ENCODE assay signal across 12 mouse cellular contexts in the genomic region with DNA sequence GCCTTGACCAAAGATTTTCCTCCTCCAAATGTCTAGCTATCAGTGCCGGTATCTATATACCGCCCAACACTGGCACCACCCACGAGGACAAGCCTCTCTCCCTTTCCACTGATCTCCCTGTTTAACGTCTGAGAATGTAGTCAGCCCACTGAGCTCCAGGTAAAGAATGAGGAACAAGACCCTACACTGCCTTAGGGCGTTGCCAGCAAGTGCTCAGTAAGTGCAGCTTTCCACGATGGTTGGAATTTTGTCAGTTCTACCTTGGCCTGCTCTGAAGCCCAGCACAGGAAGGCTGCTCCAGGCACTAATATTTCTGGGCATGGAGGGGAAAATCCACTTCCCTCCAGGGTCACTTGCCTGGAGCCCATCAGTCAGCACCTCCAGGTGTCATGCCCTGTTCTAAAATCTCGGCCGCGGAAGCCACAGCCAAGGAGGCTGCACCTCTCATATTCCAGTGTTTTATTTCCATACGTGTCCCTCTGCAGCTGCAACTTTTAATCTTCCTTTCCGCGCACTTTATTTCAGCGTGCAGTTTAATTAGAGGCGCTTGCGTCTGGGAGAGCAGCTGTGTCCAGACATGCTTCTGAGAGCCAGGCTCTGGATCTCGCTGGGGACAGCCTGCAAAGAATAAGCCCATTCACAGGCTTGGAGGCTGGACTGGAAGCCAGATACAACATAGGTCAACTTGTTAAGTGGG. TPM values are rescaled to one million over a fixed set of nuclear protein-coding genes. Genes with fewer than 3 reads are reported as not detected.
A peak's percentile ranks its signal among the peaks of the same experiment; 100 is the strongest.
DNase-seq lines count a peak whose midpoint lies in the region; ATAC-seq and TF ChIP-seq lines count a peak whose summit lies in the region.
"Had no signal": no experiment of that assay in that cellular context is flagged by ENCODE, and none has a peak within 500 bp of the region (broad histone marks: within the 10 kb centered on the region; RNA-seq: fewer than 3 reads in every experiment).

No protein-coding gene starts in this region.

- no peak overlapping the region for H3K4me3 ChIP-seq in lung, embryonic 15.5 days
- no peak overlapping the region for H3K4me3 ChIP-seq in heart, embryonic 15.5 days
- no peak overlapping the region for H3K4me3 ChIP-seq in limb, embryonic 14.5 days (replicated peaks; ENCODE audit: low read length)

- DNase-seq in embryo, embryonic 10.5 days (ENCODE audit: low spot score), result peak; percentile 34
- no peak for DNase-seq in embryo, embryonic 10 days (ENCODE audit: low spot score)
- no peak for DNase-seq in lung, postnatal 4 days
- peak; percentile 57 for DNase-seq in limb, embryonic 14.5 days (ENCODE audit: low spot score)
- DNase-seq in cerebellum, postnatal 36 days, result no peak
- no peak for DNase-seq in Muller cell, postnatal 12 days (ENCODE audit: inconsistent ontology term)
- DNase-seq: cerebellum, adult 9-10 months; kidney, adult 8-10 months; lung, postnatal 10 days had no signal

- no peaks in the 10 kb centered on the region for H3K36me3 ChIP-seq in lung, embryonic 15.5 days
- H3K36me3 ChIP-seq in heart, embryonic 15.5 days, result no peaks in the 10 kb centered on the region
- H3K36me3 ChIP-seq in limb, embryonic 14.5 days (ENCODE audit: control insufficient read depth, insufficient read depth, low read length), result 0 out of 2 replicates have a peak, but pooled peaks cover 3% of the 10 kb centered on the region
- H3K36me3 ChIP-seq: G1E had no signal

- H3K9ac ChIP-seq in lung, embryonic 15.5 days, result no peak overlapping the region
- H3K9ac ChIP-seq in heart, embryonic 15.5 days, result no peak overlapping the region
- no peak overlapping the region for H3K9ac ChIP-seq in limb, embryonic 14.5 days (ENCODE audit: low read depth, low read length, severe bottlenecking)

- TF ChIP-seq POLR2A in limb, embryonic 14.5 days (IDR thresholded peaks at IDR 0.05; ENCODE audit: borderline replicate concordance, extremely low read depth, insufficient read depth, insufficient read length), result no peak

- no peaks in the 10 kb centered on the region for H3K9me3 ChIP-seq in lung, embryonic 15.5 days
- no peaks in the 10 kb centered on the region for H3K9me3 ChIP-seq in heart, embryonic 15.5 days (replicated peaks)
- peaks cover 4% of the 10 kb centered on the region; the same call in 1 of the 2 replicates for H3K9me3 ChIP-seq in limb, embryonic 14.5 days (ENCODE audit: control insufficient read depth, low read length)

- peak; percentile 48; the same call in 1 of the 2 replicates for ATAC-seq in lung, embryonic 15.5 days (ENCODE audit: borderline replicate concordance, extremely low read depth, low FRiP score, low TSS enrichment)
- ATAC-seq in heart, embryonic 15.5 days (replicated peaks; ENCODE audit: insufficient number of reproducible peaks, insufficient read depth, low FRiP score, low read depth), result peak; percentile 63; the same call in 1 of the 2 replicates
- ATAC-seq in limb, embryonic 14.5 days (ENCODE audit: low FRiP score, low read depth), result peak; percentile 76

- H3K27me3 ChIP-seq in lung, embryonic 15.5 days, result no peaks in the 10 kb centered on the region
- no peaks in the 10 kb centered on the region for H3K27me3 ChIP-seq in heart, embryonic 15.5 days
- H3K27me3 ChIP-seq in limb, embryonic 14.5 days (ENCODE audit: control insufficient read depth, insufficient read depth, low read length), result no peaks in the 10 kb centered on the region

- 0 out of 2 replicates have a peak, but pooled peaks cover 8% of the 10 kb centered on the region for H3K4me1 ChIP-seq in lung, embryonic 15.5 days
- H3K4me1 ChIP-seq in heart, embryonic 15.5 days (replicated peaks), result peaks cover 17% of the 10 kb centered on the region
- H3K4me1 ChIP-seq in limb, embryonic 14.5 days (ENCODE audit: control insufficient read depth, insufficient read depth, low read length), result peaks cover 30% of the 10 kb centered on the region

- H3K27ac ChIP-seq in lung, embryonic 15.5 days, result no peak overlapping the region
- H3K27ac ChIP-seq in heart, embryonic 15.5 days, result peak overlapping the region; percentile 44
- peak overlapping the region; percentile 76; the same call in 1 of the 2 replicates for H3K27ac ChIP-seq in limb, embryonic 14.5 days (replicated peaks; ENCODE audit: low read depth, low read length)

- 50% methylated on average over 16 of the region's 16 CpGs for WGBS in lung, embryonic 15.5 days
- WGBS in heart, embryonic 15.5 days, result 33% methylated on average over 16 of the region's 16 CpGs
- 19% methylated on average over 16 of the region's 16 CpGs for WGBS in limb, embryonic 14.5 days

- H3K4me2 ChIP-seq in lung, embryonic 15.5 days, result no peak overlapping the region
- no peak overlapping the region for H3K4me2 ChIP-seq in heart, embryonic 15.5 days
- H3K4me2 ChIP-seq in limb, embryonic 14.5 days (replicated peaks; ENCODE audit: low read depth, low read length, severe bottlenecking), result no peak overlapping the region

RNA-seq across cellular contexts. Expression of gene Akna, which starts 34.1 kb away (rescaled TPM):
- 9.0 and 10.4 TPM in 2 replicates for polyA plus RNA-seq in lung, embryonic 15.5 days (2015; fragmentation: Nextera tagmentation; extraction: Ambion mirVana)
- 2.3 and 6.1 TPM in 2 replicates for polyA plus RNA-seq in heart, embryonic 15.5 days (2015; fragmentation: Nextera tagmentation; extraction: Ambion mirVana)
- polyA plus RNA-seq in limb, embryonic 14.5 days (2012; rRNA removed), result 6.2 and 7.1 TPM in 2 replicates
- 5.4 and 7.0 TPM in 2 replicates for polyA plus RNA-seq in limb, embryonic 14.5 days (2014; fragmentation: Nextera tagmentation; extraction: Ambion mirVana)

RNA-seq across cellular contexts. Expression of gene Whrn, which starts 58.5 kb away (rescaled TPM):
- 2.7 and 2.8 TPM in 2 replicates for polyA plus RNA-seq in lung, embryonic 15.5 days (2015; fragmentation: Nextera tagmentation; extraction: Ambion mirVana)
- polyA plus RNA-seq in heart, embryonic 15.5 days (2015; fragmentation: Nextera tagmentation; extraction: Ambion mirVana), result 1.9 and 2.6 TPM in 2 replicates
- polyA plus RNA-seq in limb, embryonic 14.5 days (2012; rRNA removed), result 34.3 and 44.9 TPM in 2 replicates
- 6.6 and 11.1 TPM in 2 replicates for polyA plus RNA-seq in limb, embryonic 14.5 days (2014; fragmentation: Nextera tagmentation; extraction: Ambion mirVana)
- polyA plus RNA-seq: G1E had no signal

Comparison
In these comparisons a context has a peak if more than half of its experiments do, and no peak if none do; other contexts are left out.
1. DNase-seq: peak in embryo, embryonic 10.5 days (single experiment) and limb, embryonic 14.5 days (single experiment); none in embryo, embryonic 10 days (single experiment), lung, postnatal 4 days (0 of 2), cerebellum, postnatal 36 days (0 of 2) and Muller cell, postnatal 12 days (single experiment).
2. Peak in every context shown above with its lines, with median percentiles within 50 percentile points of each other: ATAC-seq.